Mouse (Mus musculus) retina, adult 2 months (tissue): ENCODE measurements around the gene Gm45837.

Source experiments
- DNase-seq: peaks from one replicate; pipeline ENCODE4 v3.0.0-alpha.2; 2012; ENCODE audit warnings: low read depth, low spot score

Gene Gm45837

DNA sequence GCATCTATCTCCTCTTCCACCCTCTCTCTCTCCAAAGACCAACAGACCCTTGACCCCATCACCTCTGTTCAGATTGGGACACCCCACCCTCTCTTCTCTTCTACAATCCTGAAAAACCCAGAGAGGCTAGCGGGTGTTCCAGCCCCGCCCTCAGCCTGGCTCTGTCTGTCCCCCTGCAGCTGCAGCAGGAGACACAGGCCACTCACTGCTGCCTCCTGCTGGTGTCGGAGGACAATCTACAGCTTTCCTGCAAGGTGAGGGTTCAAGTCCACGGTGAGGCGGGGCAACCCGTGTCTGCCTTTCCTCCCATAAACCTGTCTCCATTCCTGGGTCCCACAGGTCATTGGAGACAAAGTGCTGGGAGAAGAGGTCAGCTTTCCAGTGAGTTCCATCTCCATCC, 91.0 kb downstream of the Gm45837 start:
- DNase-seq, result no peak

DNA sequence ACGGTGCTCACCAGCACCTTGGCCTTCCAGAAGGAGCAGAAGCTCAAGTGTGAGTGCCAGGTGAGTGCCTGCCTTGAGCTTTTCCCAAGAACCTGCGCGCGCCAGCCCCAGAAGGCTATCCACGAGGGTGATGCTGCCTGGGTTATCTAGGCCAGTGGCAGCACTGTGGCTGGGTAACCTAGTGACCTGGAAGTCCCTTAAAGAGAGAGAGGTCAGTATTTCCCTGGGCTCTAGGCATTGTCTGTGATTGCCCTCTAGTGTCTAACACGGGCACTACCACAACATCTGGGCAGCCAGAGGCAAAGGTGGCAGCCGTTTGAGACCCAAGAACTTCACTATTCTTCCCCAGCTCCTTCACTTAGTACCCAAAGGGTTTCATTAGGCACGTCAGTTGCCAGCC, 92.7 kb downstream of the Gm45837 start:
- DNase-seq, result peak; percentile 37

DNA sequence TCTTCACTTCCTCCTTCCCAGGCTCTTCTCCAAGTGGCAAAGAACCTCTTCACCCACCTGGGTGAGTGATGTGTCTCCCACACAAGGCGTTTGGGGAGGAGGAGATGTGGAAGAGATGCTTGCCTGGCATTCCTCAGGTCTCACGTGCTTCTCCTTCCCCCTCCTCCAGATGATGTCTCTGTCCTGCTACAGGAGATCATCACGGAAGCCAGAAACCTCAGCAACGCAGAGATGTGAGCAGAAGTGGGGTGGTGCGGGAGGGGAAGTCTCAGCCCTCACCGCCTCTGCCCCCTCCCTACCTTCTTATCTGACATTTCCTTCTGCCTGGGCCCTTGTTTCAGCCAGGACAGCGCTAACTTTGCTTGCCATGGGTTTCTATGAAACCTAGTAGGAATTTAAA, 93.1 kb downstream of the Gm45837 start:
- no peak for DNase-seq

DNA sequence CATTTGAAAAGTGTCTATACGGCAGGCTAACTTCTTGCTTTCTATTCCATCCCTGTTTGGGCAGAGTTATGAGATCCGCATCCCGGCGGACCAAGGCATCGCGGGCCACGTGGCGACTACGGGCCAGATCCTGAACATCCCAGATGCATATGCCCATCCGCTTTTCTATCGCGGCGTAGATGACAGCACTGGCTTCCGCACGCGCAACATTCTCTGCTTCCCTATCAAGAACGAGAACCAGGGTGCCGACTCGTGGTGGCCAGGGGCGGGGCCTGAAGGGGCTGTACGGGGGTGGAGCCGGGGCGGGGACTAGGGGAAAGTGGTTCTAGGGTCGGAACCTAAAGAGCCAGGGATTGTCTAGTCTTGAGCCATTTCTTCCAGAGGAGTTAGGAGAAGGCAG, 93.8 kb downstream of the Gm45837 start:
- no peak for DNase-seq

DNA sequence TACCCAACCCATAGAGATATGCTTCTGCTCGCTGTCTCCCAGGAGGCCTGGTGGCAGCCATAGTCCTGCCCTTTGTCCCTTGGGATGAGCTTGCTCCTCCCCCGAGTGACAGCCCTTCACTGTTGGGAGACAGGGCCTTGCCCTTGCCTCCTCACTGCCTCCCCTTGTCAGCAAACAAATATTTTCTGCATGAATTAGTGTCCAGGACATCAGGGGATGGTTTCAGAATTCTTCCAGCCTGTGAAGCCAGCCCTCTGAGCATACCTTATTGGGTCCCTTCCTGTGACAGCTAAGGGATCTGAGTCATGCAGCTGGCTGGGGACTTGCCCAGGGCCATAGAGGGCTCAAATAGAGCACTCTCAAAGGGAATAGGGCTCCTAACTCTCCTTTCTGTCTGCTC, 98.5 kb downstream of the Gm45837 start:
- DNase-seq, result no peak

DNA sequence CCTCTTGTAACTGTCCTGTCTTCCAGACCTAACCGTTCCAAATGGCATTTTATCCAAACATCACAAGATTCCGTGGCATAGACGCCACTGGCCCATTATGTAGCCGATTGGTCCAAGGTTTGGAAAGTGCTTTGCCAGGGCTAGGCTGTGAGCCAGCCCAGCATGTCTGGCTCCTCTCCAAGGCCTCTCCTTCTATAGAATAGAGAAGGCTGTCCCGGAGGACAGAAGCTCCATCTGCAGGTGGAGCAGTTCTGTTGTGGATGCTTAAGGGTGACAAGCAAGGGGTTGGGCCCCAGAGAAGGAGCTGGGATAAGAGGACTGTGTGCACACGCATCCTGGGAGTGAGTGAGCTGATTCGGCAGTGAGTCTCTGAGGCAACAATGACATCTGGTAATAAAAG, 103.0 kb downstream of the Gm45837 start:
- DNase-seq, result no peak

DNA sequence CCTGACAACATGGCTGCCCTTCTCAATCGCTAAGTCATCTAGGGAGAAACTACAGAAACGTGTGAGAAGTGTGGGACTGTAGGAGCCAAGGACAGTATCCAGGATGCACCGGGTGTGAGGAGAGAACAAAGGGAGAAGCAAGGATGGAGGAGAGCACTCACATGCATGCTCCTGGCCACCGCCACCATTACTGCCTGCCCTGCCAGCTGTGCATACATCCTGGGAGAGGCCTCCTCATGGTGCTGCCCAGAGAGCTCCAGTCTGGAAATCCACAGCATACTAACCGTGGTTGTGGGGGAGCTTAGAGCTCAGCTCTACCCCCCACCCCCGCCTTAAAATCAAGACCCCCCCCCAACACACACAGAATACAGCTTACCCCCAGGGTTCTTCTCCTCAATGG, 104.1 kb downstream of the Gm45837 start:
- no peak for DNase-seq

DNA sequence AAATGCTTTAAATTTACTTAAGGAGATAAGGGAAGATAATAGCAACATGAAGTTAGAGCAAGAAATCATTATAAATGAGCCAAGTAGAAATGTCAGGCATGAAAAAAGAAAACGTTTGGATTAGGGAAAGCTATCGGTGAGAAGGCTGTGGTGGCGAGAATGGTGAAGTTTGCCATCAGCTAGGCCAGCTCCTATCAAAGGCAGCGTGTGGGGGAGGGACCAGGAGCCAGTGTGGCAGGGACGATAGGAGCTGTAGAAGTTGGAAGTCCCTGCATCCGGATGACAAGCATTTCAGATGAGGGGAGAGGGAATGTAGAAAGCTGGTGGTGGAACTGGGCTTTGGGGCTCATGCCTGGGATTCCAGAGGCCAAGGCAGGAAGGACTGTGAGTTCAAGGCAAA, 104.6 kb downstream of the Gm45837 start:
- DNase-seq, result no peak

DNA sequence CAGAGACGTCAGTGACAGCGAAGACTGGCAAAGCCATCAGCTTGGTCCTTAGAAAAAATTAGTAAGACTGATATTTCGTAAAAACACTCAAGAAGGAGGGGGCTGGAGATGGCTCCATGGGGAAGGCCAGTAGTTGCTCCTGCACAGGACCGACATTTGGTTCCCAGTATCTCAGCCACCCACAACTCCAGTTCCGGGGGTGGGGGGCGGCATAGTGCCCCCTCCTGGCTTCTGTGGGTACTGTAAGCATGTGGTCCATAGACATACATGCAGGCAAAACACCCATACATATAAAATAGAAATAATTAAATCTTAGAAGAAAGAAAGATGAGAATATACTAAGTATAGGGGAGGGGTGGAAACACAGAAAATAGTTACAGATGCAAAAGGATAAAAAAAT, 105.8 kb downstream of the Gm45837 start:
- DNase-seq, result no peak

DNA sequence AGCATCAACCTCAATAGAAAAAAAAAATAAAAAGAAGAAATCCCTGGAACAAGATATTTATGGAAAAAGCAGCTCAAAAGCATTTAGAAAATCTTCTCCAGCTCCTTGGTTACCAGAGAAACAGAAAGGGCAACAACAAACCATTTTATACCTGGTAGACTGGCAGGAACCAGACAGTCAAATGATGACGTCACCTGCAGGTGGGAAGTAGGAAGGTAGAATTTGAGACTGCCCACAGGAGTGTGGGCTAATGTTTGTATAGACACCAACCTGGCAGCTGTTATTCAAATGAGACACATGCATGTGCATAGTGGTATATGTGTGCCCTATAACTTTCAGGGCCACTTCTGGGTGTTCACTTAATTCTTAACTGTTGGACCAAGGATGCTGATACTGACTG, 111.0 kb downstream of the Gm45837 start:
- DNase-seq, result no peak

DNA sequence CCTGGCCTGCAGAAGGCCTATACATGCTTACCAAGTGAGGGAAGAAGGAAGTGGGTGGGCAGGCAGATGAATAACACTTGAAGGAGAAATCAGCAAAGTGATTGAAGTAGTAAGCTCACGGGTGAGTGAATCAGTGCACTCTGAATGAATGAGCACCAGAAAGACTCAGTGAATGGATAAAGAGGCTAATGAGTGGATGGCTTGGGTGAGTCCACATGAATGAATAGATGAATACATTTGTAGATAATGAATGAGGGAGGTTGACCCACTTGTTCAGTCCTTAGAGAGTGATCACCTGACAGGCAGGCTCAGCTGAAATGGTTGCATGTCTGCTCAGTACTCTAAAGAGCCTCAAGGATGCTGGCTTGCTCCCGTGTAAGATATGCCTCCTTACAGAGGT, 112.5 kb downstream of the Gm45837 start:
- DNase-seq, result no peak

DNA sequence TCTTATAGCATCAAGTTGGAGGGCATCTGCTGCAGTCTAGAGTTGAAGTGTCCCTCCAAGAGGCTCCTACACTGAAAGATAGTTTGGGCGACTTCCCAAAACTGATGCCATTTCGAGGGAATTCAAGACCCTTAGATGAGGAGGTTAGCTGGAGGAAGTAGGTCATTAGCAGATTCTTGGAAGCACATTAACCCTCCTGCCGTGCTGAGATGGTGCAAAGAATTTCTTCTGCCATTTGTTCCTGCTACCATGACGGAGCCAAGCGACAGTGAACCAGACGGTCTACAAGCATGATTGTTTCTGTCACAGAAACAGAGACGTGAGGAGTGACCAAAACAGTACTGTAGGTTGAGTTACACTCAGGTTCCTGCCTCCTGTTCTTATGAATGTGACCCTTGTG, 115.8 kb downstream of the Gm45837 start:
- no peak for DNase-seq

DNA sequence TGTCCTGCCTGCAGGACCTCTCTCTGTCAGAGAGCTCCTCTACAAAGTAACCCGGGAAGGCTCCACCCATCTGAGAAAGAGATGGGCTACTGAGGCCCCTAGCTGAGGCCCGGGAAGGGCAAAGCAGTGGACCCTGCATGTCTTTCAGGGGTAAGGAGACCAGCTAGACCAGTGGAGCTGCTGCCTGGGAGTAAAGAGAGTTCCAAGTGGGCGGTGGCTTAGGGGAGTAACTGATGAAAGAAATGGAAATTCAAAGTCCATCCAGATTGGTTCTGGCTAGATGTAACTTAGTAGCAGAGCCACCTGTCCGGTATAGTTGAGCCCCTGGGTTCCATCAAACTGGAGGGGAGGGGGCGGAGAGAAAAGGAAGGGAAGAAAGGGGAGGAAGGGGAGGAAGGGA, 123.7 kb downstream of the Gm45837 start:
- no peak for DNase-seq

DNA sequence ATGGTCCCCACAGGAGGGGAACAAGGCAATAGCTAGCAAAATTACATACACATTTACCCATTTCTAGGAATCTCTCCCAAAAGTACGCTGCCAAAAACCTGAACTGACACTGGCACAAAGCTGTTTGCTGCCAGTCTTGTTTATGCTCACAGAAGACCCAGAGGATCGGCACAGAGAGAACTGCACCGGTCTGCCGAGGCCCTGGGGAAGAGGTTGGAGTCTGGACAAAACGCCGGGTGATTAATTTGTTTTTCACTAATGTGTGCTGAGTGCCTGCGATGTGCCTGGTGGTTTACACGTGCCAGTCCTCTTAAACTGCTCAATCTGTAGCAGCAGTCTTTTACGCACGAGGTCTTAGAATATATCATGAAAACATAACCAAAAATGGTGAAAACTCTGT, 124.4 kb downstream of the Gm45837 start:
- no peak for DNase-seq

DNA sequence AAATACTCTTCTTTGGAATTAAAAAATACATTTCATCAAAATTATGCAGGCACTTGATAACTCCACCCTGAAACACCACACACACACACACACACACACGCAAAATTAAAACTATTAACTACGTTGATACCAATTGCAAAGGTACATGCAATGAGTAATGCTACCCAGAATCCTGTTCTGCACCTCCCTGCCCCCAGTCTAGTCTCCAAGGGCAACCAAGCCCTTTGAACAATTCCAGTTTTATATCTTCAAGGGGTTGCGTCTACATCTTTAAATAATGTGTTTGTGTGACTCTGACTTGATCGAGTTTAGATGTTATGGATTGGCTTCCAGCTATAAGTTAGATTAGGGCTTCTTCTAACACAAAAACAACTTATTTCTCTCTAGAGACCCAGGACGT, 124.8 kb downstream of the Gm45837 start:
- no peak for DNase-seq

DNA sequence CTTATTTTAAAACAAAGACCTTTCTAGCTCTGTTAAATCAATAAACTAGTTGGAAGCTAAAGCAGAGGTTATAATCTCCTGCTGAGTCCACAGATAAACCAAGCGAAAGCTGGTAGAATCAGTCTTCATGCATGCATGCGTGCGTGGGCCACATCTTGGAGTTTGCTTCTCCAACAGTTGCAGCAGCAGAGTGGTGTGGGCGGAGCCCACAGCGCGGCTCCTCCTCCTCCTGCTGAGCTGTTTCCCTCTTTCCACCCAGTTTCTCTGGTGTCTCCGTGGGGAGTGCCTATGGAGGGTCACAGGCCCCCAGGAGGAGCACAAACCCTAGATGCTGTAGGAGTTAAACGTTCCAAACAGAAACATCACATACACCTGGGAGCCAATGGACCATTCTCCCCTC, 126.9 kb downstream of the Gm45837 start:
- no peak for DNase-seq

DNA sequence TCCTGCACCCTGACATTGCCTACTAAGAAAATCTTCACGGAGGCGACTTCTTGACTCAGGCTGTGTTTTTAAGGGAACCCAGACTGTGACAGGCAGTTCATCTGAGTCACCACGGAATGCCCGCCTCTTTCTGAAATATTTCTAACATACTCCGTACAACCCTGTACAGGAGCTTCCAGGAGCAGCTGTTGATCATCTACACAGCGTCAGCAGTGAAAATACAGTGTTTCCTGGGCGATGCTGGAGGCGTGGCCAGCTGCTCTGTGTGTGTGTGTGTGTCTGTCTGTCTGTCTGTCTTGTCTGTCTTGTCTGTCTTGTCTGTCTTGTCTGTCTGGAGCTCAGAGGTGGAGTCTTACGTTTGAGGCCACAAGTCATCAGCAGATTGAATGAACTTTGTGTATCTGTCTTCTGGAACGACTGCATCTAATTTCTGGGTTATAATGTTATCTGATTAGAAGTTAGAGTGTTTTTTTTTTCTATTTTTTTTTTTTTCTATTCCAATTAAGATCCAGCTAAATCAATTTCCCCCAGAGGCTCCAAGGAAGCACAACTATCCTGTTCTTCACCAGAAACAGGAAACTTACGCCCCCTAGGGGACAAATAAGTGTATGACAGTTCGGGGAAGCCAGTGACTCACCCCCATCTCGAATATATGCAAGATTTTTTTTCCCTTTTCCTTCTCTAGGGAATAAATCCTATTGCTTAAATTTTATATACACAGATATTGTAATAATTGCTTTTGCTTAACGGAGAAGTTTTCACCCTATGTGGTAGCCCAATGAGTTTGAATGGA, 127.7 kb downstream of the Gm45837 start:
- no peak for DNase-seq

DNA sequence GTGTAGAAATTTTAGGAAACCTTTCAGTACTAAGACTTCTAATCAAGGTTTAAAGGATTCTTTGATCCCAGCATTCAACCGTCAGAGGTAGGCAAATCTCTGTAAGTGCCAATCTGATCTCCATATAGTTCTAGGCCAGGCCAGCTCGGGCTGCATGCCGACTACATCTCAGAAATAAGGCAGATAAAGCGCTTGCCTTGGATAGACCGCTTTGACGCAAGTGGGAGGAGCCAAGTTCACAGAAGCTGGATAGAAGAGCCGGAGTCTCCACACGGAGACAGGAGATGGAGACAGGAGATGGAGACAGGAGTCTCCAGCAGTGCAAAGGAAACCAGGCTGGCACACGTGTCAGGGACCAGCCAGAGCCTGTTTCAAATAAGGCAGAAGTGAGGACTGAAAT, 129.1 kb downstream of the Gm45837 start:
- no peak for DNase-seq

DNA sequence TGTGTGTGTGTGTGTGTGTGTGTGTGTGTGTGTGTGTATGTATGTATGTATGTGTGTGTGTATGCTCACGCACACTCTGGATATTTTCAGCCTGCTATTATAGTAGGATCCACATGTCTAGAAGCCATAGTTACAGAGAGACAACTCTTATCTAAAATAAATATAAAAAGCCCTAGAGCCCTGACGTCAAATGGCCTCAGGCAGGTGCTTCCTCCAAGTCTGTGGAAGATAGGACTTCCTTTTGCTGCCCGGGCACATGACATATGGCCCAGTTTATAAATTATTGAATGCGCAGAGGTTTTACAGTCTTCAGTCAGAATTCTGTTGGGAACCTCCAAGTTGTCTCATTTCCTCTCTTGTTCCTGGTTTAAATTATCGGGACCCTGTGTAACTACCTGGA, 130.0 kb downstream of the Gm45837 start:
- no peak for DNase-seq

DNA sequence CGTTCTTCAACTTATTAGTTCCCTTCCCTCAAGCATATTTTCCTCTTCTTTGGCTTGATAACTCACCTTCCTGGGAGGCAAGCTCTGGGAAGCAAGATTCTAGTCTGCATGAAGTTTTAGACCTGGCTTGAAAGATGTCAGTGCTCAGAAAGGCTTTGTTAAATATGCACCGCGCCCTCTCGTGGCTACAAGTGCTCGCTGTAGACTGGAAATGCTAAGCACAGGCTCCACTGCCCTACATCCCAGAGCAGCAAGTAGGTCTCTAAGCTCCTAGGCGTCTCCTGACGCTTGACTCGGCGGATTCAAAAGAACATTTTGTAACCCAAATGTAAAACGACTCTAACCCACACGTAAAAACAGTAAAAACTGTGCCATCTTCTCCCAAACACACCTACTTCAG, 130.4 kb downstream of the Gm45837 start:
- DNase-seq, result peak; percentile 56

DNA sequence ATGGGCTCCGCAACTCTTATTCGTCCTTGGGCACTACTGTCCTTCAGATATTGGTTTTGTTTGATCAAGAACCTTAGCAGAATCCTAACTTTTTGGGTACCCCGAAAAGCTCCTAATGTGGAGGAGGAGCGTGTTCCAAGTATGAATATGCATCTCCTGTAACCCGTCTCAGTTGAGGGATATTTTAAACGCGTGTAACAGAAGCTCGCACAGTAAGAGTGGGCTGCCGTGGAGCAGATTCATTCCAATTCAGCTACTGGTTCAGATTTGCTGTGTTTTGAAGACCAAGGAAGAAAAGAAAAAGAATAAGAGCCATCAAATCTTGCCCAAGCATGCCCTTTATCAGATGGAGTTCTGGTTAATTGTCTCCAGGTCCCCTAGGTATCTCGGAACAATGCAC, 131.0 kb downstream of the Gm45837 start:
- no peak for DNase-seq

DNA sequence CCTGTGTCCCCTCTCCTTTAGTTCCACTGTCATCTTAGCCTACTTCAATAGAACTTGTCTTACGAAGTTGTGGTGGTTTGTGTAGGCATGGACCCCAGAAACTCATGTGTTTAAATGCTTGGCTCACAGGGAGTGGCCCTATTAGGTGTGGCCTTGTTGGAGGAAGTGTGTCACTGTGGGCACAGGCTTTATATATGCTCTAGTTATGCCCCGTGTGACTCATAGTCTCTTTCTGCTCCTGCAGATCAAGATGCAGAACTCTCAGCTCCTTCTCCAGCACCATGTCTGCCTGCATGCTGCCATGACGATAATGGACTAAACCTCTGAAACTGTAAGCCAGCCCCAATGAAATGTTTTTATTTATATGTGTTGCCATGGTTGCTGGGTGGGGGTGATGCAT, 137.0 kb downstream of the Gm45837 start:
- DNase-seq, result no peak

DNA sequence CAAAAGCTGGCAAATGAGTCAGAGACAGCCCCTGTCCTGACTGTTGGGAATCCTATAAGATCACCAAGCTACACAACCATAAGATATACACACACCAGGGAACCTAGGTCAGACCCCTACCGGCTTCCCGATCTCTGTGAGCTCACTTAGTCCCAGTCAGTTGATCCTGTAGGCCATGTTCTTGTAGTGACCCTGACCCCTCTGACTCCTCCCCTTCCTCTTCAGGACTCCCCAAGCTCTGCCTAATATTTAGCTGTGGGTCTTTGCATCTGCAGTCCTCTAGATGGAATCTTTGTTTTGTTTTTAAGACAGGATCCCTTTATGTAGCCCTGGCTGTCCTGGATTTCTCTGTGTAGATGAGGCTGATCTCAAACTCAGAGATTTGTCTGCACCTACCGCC, 138.6 kb downstream of the Gm45837 start:
- DNase-seq, result no peak
